Mouse (Mus musculus) liver, adult 2 months (tissue): Measurements from ENCODE around the gene Rasgrp1. TPM values are rescaled to one million over a fixed set of nuclear protein-coding genes. Genes with fewer than 3 reads are reported as not detected.
A peak's percentile ranks its signal among the peaks of the same experiment; 100 is the strongest.

Experiments used
- DNase-seq: peaks from one replicate; pipeline ENCODE4 v3.0.0-alpha.2; 2011; ENCODE audit warnings: low read depth, low spot score; ENCODE audit errors: extremely low read depth
- H3K27ac ChIP-seq: fragments of 200-500 bp; replicated peaks from 2 replicates; pipeline ENCODE4 v1.5.1; 2012; ENCODE audit warnings: low read depth, mild to moderate bottlenecking, control low read depth, inconsistent platforms, low read length; ENCODE audit not compliant: insufficient read depth
- H3K27me3 ChIP-seq: fragments of 200-500 bp; 2 replicates; pipeline ENCODE4 v1.6.1; 2012; ENCODE audit warnings: mild to moderate bottlenecking, moderate library complexity, low read length, inconsistent platforms; ENCODE audit not compliant: control insufficient read depth, insufficient read depth
- H3K36me3 ChIP-seq: fragments of 200-500 bp; 2 replicates; pipeline ENCODE4 v1.6.1; 2012; ENCODE audit warnings: low read length, inconsistent platforms; ENCODE audit not compliant: control insufficient read depth, insufficient read depth
- H3K4me1 ChIP-seq: fragments of 200-500 bp; 2 replicates; pipeline ENCODE4 v1.6.1; 2011; ENCODE audit warnings: low read length; ENCODE audit not compliant: control insufficient read depth, insufficient read depth
- H3K4me3 ChIP-seq: fragments of 200-500 bp; 2 replicates; pipeline ENCODE4 v1.5.1; 2011; ENCODE audit warnings: low read depth, mild to moderate bottlenecking, control low read depth, low read length, moderate library complexity; ENCODE audit not compliant: insufficient read depth
- H3K79me2 ChIP-seq: fragments of 200-500 bp; 2 replicates; pipeline ENCODE4 v1.6.1; 2012; ENCODE audit warnings: inconsistent platforms, mild to moderate bottlenecking, low read length, moderate library complexity; ENCODE audit not compliant: control insufficient read depth, insufficient read depth
- H3K9ac ChIP-seq: fragments of 200-500 bp; 2 replicates; pipeline ENCODE4 v1.6.1; 2012; ENCODE audit warnings: low read depth, mild to moderate bottlenecking, control low read depth, inconsistent platforms, low read length
- CTCF ChIP-seq: fragments of 200-500 bp; IDR thresholded peaks from 2 replicates; pipeline ENCODE4 v1.5.1; 2011; ENCODE audit warnings: low read depth, low read length, control low read depth
- POLR2A ChIP-seq: fragments of 200-500 bp; IDR thresholded peaks from 2 replicates; pipeline ENCODE4 v1.6.1; 2011; ENCODE audit warnings: low read length, control low read depth; ENCODE audit not compliant: insufficient read depth; ENCODE audit errors: extremely low read depth
- WGBS: fragments of 180-500 bp; shearing (Covaris S2); methylation state at CpG from one replicate; pipeline ENCODE4 v1.1.7; 2018; 5-methylcytosine and 5-hydroxymethylcytosine counted together
- polyA plus RNA-seq: library from polyadenylated mRNA; depleted of rRNA; stranded (reverse); fragments of >200 nt; gene quantifications from 2 replicates; pipeline ENCODE4 v1.2.3, GENCODE M21; 2012
- total RNA-seq: library from RNA; depleted of rRNA; stranded (reverse); fragments of >200 nt; gene quantifications from 2 replicates; pipeline ENCODE4 v1.2.3, GENCODE M21; 2014

The Rasgrp1 gene
- total and polyA plus RNA-seq, 2 experiments = 0.93 to 1.5 TPM

DNA sequence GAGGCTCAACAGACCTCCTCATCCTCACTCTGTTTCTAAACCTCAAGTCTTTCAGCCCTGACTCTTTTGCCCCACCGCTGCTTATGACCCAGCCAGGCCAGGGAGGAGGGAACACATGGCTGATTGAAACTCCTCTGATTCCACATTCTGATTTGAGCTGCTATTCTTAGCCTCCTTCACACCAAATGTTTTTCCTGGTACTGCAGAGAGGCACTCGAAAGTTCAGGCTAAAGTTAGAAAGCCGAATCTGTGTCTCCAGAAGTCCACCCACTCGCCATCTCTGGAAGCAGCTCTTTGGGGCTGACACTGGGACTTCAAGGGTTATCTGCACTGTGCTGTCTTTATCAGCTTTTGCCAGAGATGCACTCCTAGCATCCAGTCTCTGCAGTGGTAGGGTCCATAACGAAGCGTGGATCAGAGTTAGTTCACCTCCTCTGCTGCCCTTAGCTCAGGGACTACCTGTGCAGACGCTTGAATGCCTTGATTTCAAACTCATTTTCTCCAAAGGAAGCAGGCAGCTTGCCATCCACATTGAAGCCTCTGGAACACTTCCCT, 43.3 kb upstream of the Rasgrp1 start:
- H3K27ac ChIP-seq = no peak overlapping the region
- no peak overlapping the region for H3K4me3 ChIP-seq
- 60% methylated on average over 7 of the region's 7 CpGs for WGBS
- no peaks in the 10 kb centered on the region for H3K4me1 ChIP-seq
- no peaks in the 10 kb centered on the region for H3K36me3 ChIP-seq
- no peaks in the 10 kb centered on the region for H3K79me2 ChIP-seq
- TF ChIP-seq CTCF (no peak), POLR2A (no peak)
- no peaks in the 10 kb centered on the region for H3K27me3 ChIP-seq
- no peak overlapping the region for H3K9ac ChIP-seq
- DNase-seq = no peak

GRCm38 (mm10) chr2:117381314-117381713, 38.5 kb upstream of the Rasgrp1 start:
- Histone ChIP-seq H3K9ac (no peak overlapping the region), H3K36me3 (no peaks in the 10 kb centered on the region), H3K27ac (no peak overlapping the region), H3K4me1 (no peaks in the 10 kb centered on the region), H3K27me3 (no peaks in the 10 kb centered on the region), H3K4me3 (no peak overlapping the region), H3K79me2 (no peaks in the 10 kb centered on the region)
- DNase-seq = no peak
- no peak for TF ChIP-seq POLR2A
- TF ChIP-seq CTCF = no peak
- WGBS = 60% methylated on average over 3 of the region's 3 CpGs

- Histone ChIP-seq H3K36me3 (no peaks in the 10 kb centered on the region), H3K79me2 (no peaks in the 10 kb centered on the region), H3K27ac (no peak overlapping the region), H3K4me1 (no peaks in the 10 kb centered on the region), H3K9ac (no peak overlapping the region), H3K4me3 (no peak overlapping the region), H3K27me3 (no peaks in the 10 kb centered on the region)
- 30% methylated on average over 2 of the region's 2 CpGs for WGBS
- TF ChIP-seq CTCF = no peak
- TF ChIP-seq POLR2A = no peak
- peak; percentile 24 for DNase-seq
These were observed 31.6 kb upstream of the Rasgrp1 start for GRCm38 (mm10) chr2:117374293-117374830.

GRCm38 (mm10) chr2:117371706-117372105, 28.9 kb upstream of the Rasgrp1 start:
- no peak overlapping the region for H3K4me3 ChIP-seq
- 100% methylated on average over 1 of the region's 1 CpGs for WGBS
- H3K36me3 ChIP-seq = no peaks in the 10 kb centered on the region
- no peak for DNase-seq
- no peak overlapping the region for H3K27ac ChIP-seq
- no peaks in the 10 kb centered on the region for H3K4me1 ChIP-seq
- no peaks in the 10 kb centered on the region for H3K79me2 ChIP-seq
- TF ChIP-seq CTCF (no peak), POLR2A (no peak)
- H3K27me3 ChIP-seq = no peaks in the 10 kb centered on the region
- no peak overlapping the region for H3K9ac ChIP-seq

- Histone ChIP-seq H3K79me2 (no peaks in the 10 kb centered on the region), H3K36me3 (no peaks in the 10 kb centered on the region), H3K27ac (no peak overlapping the region), H3K9ac (no peak overlapping the region), H3K27me3 (no peaks in the 10 kb centered on the region), H3K4me3 (no peak overlapping the region), H3K4me1 (no peaks in the 10 kb centered on the region)
- DNase-seq = no peak
- TF ChIP-seq CTCF (no peak), POLR2A (no peak)
- WGBS = 75% methylated on average over 3 of the region's 3 CpGs
These were observed 23.7 kb upstream of the Rasgrp1 start for GRCm38 (mm10) chr2:117366478-117366877.

DNA sequence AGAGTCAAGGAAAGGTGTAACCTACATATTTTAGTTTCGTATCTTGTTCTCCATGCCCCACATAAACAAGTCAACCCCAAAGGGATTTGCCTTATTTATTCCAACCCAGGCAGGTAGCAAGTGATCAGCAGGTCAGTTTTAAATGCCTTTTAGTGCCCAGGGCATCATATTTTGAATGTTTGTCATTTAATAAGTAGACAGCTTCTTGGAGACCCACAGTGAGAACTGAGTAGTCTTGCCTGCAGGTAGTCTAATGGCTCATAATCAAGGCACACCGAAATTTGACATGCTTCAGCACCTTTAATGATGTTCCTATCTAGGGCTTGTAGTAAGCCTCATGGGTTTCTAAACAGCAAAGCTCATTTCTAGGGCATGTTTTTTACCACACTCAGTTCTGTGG, 21.3 kb upstream of the Rasgrp1 start:
- Histone ChIP-seq H3K79me2 (no peaks in the 10 kb centered on the region), H3K27me3 (no peaks in the 10 kb centered on the region), H3K4me3 (no peak overlapping the region), H3K27ac (no peak overlapping the region), H3K9ac (no peak overlapping the region), H3K36me3 (no peaks in the 10 kb centered on the region), H3K4me1 (no peaks in the 10 kb centered on the region)
- DNase-seq = no peak
- TF ChIP-seq POLR2A (no peak), CTCF (no peak)
- WGBS = 87% methylated on average over 2 of the region's 2 CpGs
